9 mouse cellular contexts compared by ENCODE assay signal in genomic region chr10:67018875-67019274, GRCm38 (mm10).
DNase-seq lines count a peak whose midpoint lies in the region; ATAC-seq and TF ChIP-seq lines count a peak whose summit lies in the region.
"Had no signal": no experiment of that assay in that cellular context is flagged by ENCODE, and none has a peak within 500 bp of the region (broad histone marks: within the 10 kb centered on the region; RNA-seq: fewer than 3 reads in every experiment).

No protein-coding gene starts in this region.

- H3K4me3 ChIP-seq in stomach, embryonic 14.5 days (ENCODE audit: low read depth, low read length): no peak overlapping the region
- no peak overlapping the region for H3K4me3 ChIP-seq in stomach, postnatal 0 days (ENCODE audit: low read depth, low read length)
- H3K4me3 ChIP-seq in limb, embryonic 13.5 days: no peak overlapping the region

- H3K27ac ChIP-seq in stomach, embryonic 14.5 days (ENCODE audit: low read length): 0 out of 2 replicates have a peak overlapping the region, but pooled peaks have one; percentile 7
- no peak overlapping the region for H3K27ac ChIP-seq in stomach, postnatal 0 days (replicated peaks)
- no peak overlapping the region for H3K27ac ChIP-seq in limb, embryonic 13.5 days
- H3K27ac ChIP-seq: macrophage had no signal

- no peak for TF ChIP-seq EP300 in stomach, postnatal 0 days (optimal IDR thresholded peaks at IDR 0.05)

- no peaks in the 10 kb centered on the region for H3K9me3 ChIP-seq in stomach, embryonic 14.5 days (ENCODE audit: control insufficient read depth, low read depth, low read length)
- H3K9me3 ChIP-seq in stomach, postnatal 0 days (ENCODE audit: control insufficient read depth, low read length): no peaks in the 10 kb centered on the region
- H3K9me3 ChIP-seq in limb, embryonic 13.5 days: no peaks in the 10 kb centered on the region

- intact Hi-C loops in gastrocnemius, postnatal 36 days (cut with DNase I): no loop called here

- H3K4me2 ChIP-seq in stomach, embryonic 14.5 days (replicated peaks; ENCODE audit: low read depth, low read length): no peak overlapping the region
- no peak overlapping the region for H3K4me2 ChIP-seq in stomach, postnatal 0 days (replicated peaks; ENCODE audit: low read depth)
- H3K4me2 ChIP-seq in limb, embryonic 13.5 days (replicated peaks): no peak overlapping the region

- ATAC-seq in stomach, embryonic 14.5 days (ENCODE audit: insufficient number of reproducible peaks, insufficient read depth, low FRiP score, low read depth): no peak
- no peak for ATAC-seq in stomach, postnatal 0 days (ENCODE audit: low FRiP score, low TSS enrichment)
- ATAC-seq in limb, embryonic 13.5 days (ENCODE audit: low FRiP score, low read depth): peak; percentile 85

- no peaks in the 10 kb centered on the region for H3K4me1 ChIP-seq in stomach, embryonic 14.5 days (ENCODE audit: control insufficient read depth, insufficient read depth, low read length)
- H3K4me1 ChIP-seq in stomach, postnatal 0 days (replicated peaks; ENCODE audit: control insufficient read depth, insufficient read depth): 0 out of 2 replicates have a peak, but pooled peaks cover 2% of the 10 kb centered on the region
- H3K4me1 ChIP-seq in limb, embryonic 13.5 days: peaks cover 16% of the 10 kb centered on the region

- H3K9ac ChIP-seq in stomach, embryonic 14.5 days (replicated peaks; ENCODE audit: low read depth, low read length): no peak overlapping the region
- no peak overlapping the region for H3K9ac ChIP-seq in stomach, postnatal 0 days (ENCODE audit: low read length)
- no peak overlapping the region for H3K9ac ChIP-seq in limb, embryonic 13.5 days

- peak; percentile 56 for DNase-seq in gastrocnemius, postnatal 10 days
- no peak for DNase-seq in gastrocnemius, postnatal 36 days
- no peak for DNase-seq in stomach, postnatal 0 days (ENCODE audit: low spot score)
- peak; percentile 75 for DNase-seq in thymus, postnatal 4 days
- DNase-seq in ovary, postnatal 14 days (ENCODE audit: low spot score): no peak
- DNase-seq in layer of hippocampus, postnatal 36 days: no peak

- H3K36me3 ChIP-seq in stomach, embryonic 14.5 days (ENCODE audit: control insufficient read depth, insufficient read depth, low read length): peaks cover 3% of the 10 kb centered on the region; the same call in 1 of the 2 replicates
- peaks cover 3% of the 10 kb centered on the region; the same call in 1 of the 2 replicates for H3K36me3 ChIP-seq in stomach, postnatal 0 days (ENCODE audit: control insufficient read depth, insufficient read depth, low read length)
- H3K36me3 ChIP-seq in limb, embryonic 13.5 days: peaks cover 34% of the 10 kb centered on the region

- no peak for TF ChIP-seq CTCF in stomach, postnatal 0 days (IDR thresholded peaks at IDR 0.05; ENCODE audit: low read depth)

- 49% methylated on average over 6 of the region's 6 CpGs for WGBS in stomach, embryonic 14.5 days
- 35% methylated on average over 6 of the region's 6 CpGs for WGBS in stomach, postnatal 0 days
- WGBS in limb, embryonic 13.5 days: 35% methylated on average over 6 of the region's 6 CpGs

- no peaks in the 10 kb centered on the region for H3K27me3 ChIP-seq in stomach, embryonic 14.5 days (ENCODE audit: control insufficient read depth, insufficient read depth, low read length)
- H3K27me3 ChIP-seq in stomach, postnatal 0 days (ENCODE audit: control insufficient read depth, insufficient read depth, low read length): no peaks in the 10 kb centered on the region
- H3K27me3 ChIP-seq in limb, embryonic 13.5 days: no peaks in the 10 kb centered on the region

Comparison
In these comparisons a context has a peak if more than half of its experiments do, and no peak if none do; other contexts are left out.
1. DNase-seq: peak in gastrocnemius, postnatal 10 days (single experiment) and thymus, postnatal 4 days (single experiment); none in gastrocnemius, postnatal 36 days (0 of 2), stomach, postnatal 0 days (single experiment), ovary, postnatal 14 days (single experiment) and layer of hippocampus, postnatal 36 days (0 of 2).